Mouse (Mus musculus): ENCODE data around the gene Gsk3a. TPM values are rescaled to one million over a fixed set of nuclear protein-coding genes. Genes with fewer than 3 reads are reported as not detected.

The Gsk3a gene
- total RNA-seq, 2 experiments from 2014 or later: 74.1 to 77.4 TPM

DNA sequence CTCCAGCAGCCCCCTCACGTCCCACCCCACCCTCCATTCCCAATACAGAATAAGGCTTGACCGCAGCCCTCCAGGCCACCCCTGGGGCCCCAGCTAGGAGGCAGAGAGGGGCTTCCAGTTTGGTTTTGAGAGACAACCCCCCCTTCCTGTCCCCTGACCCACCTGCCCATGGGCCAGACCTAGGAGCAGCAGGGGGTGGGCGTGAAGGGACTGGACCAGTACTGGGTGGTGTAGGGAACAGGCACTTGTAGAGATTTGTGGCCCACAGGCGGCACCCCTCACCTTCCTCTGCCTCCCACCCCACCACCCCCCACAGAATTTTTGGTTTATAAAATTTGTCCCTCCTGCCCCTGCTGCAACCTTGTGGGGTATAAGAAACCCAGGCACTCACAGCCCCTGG, 5.7 kb upstream of the Gsk3a start:
- H3K27ac ChIP-seq: no peak overlapping the region
- no peak for TF ChIP-seq CTCF (IDR thresholded peaks at IDR 0.05)
- no peak overlapping the region for H3K4me3 ChIP-seq
- DNase-seq: peak; percentile 18
- intact Hi-C loops (cut with DNase I): no loop called here

DNA sequence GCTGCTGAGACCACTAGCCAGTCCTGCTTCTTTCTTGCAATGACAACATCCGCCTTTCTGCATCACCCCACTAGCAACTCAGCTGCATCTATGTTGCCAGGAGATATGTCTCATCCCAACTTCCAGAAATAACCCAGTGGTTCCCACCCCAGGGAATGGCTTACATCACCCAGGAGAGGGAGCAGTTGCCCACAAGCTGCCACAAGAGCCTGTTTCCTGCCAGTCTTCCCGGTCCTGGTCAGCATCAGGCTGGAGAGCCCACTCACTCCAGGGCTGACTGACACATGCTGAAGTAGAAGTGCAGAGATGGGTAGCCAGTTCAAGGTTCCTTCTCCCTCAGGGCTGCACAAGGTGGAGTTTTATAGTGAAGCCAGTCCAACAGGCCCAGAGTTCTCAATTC, 3.4 kb upstream of the Gsk3a start:
- peak; percentile 74 for TF ChIP-seq CTCF (IDR thresholded peaks at IDR 0.05)
- Histone ChIP-seq H3K27ac (peak overlapping the region; percentile 93; the same call in 1 of the 2 replicates), H3K4me3 (no peak overlapping the region)
- intact Hi-C loops (cut with DNase I): loop anchor here (1.0 to 2.0 kb wide), 3 partner anchors 38 to 92 kb away; no protein-coding TSS in a partner anchor
- peak; percentile 70 for DNase-seq

DNA sequence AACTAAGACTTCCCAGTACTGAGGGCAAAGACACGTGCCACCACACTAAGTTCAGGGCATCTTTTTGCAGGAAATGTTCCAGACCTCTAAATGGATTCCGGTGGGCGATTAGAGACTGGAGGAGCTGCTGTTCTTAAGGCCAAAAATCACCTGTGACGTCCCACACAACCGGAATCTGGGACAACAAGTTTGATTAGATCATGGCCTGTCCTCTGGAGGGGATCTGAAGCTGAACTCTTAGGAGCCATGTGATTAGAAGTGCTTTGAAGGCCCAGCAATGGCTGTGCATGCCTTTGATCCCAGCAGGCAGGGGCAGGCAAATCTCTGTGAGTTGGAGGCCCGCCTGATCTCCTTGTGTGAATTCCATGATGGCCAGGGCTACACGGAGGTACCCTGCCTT, 3.0 kb upstream of the Gsk3a start:
- Histone ChIP-seq H3K27ac (peak overlapping the region; percentile 93; the same call in 1 of the 2 replicates), H3K4me3 (no peak overlapping the region)
- no peak for DNase-seq
- TF ChIP-seq CTCF (IDR thresholded peaks at IDR 0.05): no peak
- intact Hi-C loops (cut with DNase I): loop anchor here (1.0 to 2.0 kb wide), 3 partner anchors 38 to 92 kb away; no protein-coding TSS in a partner anchor

GRCm38 (mm10) chr7:25238829-25239623, 1.4 kb upstream of the Gsk3a start:
- intact Hi-C loops (cut with DNase I): loop anchor here (5.0 kb wide), 1 partner anchor 148 kb away; no protein-coding TSS in a partner anchor
- TF ChIP-seq CTCF (IDR thresholded peaks at IDR 0.05): peak; percentile 77
- H3K4me3 ChIP-seq: peak overlapping the region; percentile 91

GRCm38 (mm10) chr7:25238015-25238706, 510 bp upstream of the Gsk3a start:
- H3K4me3 ChIP-seq: peak overlapping the region; percentile 91
- peak; percentile 94 for DNase-seq
- TF ChIP-seq CTCF (IDR thresholded peaks at IDR 0.05): no peak
- intact Hi-C loops (cut with DNase I): loop anchor here (5.0 kb wide), 1 partner anchor 149 kb away; no protein-coding TSS in a partner anchor
- H3K27ac ChIP-seq: peak overlapping the region; percentile 93

More at GRCm38 (mm10) chr7:25238829-25239623, 1.4 kb upstream of the Gsk3a start:
- DNase-seq: peak; percentile 88
- peak overlapping the region; percentile 93 for H3K27ac ChIP-seq

DNA sequence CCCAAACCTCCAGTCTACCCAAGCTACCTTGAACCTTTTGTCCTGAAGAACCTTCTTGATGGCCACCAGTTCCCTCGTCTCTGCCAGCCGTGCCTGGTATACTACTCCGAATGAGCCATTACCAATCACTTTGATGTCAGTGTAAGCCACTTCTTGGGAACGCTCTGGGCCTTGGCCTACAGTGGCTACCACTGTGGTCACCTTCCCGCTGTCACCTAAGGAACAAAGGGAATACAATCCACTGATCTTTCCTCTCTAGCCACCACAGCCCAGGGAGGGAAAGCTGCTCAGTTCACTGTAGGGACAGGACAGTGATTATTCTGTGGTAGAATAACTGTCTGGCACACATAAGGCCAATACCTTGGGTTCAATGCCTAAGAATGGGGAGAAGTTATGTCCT, 2.1 kb downstream of the Gsk3a start:
- no peak for TF ChIP-seq CTCF (IDR thresholded peaks at IDR 0.05)
- no peak overlapping the region for H3K27ac ChIP-seq
- intact Hi-C loops (cut with DNase I): loop anchor here (5.0 kb wide), 1 partner anchor 152 kb away; no protein-coding TSS in a partner anchor
- DNase-seq: no peak
- H3K4me3 ChIP-seq: no peak overlapping the region

GRCm38 (mm10) chr7:25233061-25233460, 4.6 kb downstream of the Gsk3a start:
- no peak overlapping the region for H3K27ac ChIP-seq
- no peak for DNase-seq
- TF ChIP-seq CTCF (IDR thresholded peaks at IDR 0.05): no peak
- H3K4me3 ChIP-seq: no peak overlapping the region
- intact Hi-C loops (cut with DNase I): no loop called here

DNA sequence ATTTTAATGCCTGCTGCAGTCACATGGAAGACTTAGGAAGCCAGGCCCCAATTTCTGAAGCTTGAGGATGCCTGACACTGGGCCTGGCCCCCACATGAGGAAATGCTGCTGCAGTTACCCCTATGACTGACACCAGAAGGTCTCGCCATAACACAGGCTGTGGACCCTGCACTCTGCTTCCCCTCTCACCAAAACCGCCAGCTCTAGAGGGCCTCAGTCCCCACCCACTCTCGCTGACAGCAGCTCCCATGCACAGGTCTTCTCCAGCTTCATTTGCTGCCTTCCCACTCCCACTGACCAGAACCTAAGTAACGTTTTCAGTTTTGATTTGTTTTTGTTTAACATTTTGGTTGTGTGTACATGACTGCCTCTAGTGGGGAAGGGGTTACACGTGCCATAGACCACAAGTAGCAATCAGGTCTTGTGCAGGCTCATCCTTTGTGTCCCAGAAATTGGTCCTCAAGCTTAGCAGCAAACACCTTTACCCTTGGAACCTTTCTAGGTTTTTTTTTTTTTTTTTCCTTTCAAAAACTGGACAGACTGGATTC, 5.5 kb downstream of the Gsk3a start:
- intact Hi-C loops (cut with DNase I): no loop called here
- H3K4me3 ChIP-seq: no peak overlapping the region
- no peak for DNase-seq
- H3K27ac ChIP-seq: no peak overlapping the region
- no peak for TF ChIP-seq CTCF (IDR thresholded peaks at IDR 0.05)

DNA sequence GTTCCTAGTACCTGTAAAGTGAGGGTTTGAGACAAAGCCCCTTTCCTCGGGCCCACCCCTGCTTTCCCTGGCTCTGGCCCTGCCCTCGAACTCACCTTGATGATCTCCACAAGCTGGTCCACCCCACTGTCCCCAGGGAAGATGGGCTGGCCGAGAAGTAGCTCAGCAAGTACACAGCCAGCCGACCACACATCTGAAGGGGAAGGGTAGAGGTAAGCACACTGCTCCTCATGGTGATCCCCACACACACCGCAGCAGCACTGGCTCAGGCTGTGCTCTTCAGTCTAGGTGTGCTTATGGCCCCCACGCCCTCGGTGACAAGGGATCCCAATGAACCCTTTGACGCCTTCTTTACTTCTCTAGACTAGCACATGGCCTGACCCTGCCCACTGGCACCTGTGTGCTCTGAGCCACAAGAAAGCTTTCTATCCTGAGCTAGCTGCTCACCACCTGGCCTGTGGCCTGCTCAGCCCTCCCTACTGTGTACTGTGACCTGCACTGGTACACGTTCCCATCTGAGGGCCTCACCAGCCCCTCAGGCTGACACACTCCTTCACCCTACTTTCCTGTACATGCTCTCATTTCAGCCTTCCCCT, 6.9 kb downstream of the Gsk3a start:
- intact Hi-C loops (cut with DNase I): no loop called here
- TF ChIP-seq CTCF (IDR thresholded peaks at IDR 0.05): no peak

DNA sequence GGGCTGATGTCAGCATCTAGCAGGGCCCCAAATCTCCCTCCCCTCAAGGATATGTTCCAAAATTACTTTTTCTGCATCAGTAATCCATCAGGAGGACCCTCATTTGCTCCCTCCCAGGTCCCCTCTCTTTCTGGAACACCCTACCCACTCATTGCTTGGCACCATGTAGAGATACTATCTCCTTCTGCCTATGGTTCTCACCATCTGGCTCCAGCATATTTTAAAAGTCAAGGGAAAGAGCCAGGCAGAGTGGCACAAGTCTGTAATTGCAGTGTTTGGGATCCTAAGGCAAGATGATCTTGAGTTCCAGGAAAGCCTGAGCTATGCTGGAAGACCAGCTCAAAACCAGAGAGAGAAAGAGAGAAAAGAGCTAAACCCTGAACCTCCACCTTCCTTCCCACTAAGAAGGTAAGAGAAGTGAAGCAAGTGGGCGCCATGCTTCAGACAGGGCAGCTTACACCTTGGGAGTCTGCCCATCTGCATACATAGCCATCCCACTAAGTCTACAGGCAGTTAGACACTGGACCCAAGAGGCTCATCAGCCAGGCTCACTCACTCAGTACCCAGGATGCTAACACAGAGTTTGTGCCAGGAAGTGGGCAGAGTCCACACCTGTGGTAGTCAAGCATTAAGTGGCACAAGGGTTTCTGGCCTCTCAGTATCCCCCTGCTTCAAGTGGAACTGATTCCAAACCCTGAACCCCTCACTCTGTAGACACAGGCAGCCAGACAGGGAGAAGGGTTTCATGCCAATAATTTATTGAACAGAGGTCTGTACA, 9.9 kb downstream of the Gsk3a start:
- no peak for TF ChIP-seq CTCF (IDR thresholded peaks at IDR 0.05)
- no peak for DNase-seq
- H3K27ac ChIP-seq: no peak overlapping the region
- no peak overlapping the region for H3K4me3 ChIP-seq
- intact Hi-C loops (cut with DNase I): no loop called here

More for the DNA sequence above, 6.9 kb downstream of the Gsk3a start:
- no peak for DNase-seq
- no peak overlapping the region for H3K4me3 ChIP-seq
- H3K27ac ChIP-seq: no peak overlapping the region

DNA sequence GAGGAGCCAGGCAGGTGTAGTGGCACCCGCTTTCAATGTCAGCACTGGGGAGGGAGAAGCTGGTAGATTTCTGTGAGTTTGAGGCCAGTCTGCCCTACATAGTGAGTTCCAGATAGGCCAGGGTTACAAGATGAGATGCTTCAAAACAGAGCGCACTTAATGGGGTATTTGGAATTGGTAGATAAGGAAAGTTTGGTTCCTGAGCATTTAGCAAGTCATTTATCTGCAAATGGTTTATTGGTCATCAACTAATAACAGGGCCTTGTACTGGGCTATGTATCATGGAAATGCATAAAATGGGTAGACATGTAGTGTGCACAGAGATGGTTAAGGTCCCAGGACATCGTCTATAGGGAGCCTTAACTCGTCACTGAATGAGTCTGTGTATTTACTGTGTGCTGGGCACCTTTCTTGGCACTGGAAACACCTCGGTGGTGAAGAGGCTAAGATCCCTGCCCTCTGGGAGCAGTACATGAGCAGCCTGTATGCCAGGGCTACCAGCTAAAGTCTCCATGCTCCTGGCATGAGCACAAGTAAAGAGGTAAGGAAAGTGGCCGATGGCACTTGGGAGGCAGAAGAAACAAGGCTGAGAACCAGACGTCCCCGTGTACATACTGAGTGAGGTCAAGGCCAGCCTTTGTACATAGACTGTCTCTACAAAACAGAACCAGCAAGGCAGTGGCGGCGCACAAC, 15.2 kb downstream of the Gsk3a start:
- peak overlapping the region; percentile 83 for H3K4me3 ChIP-seq
- no peak for DNase-seq
- intact Hi-C loops (cut with DNase I): no loop called here
- no peak for TF ChIP-seq CTCF (IDR thresholded peaks at IDR 0.05)
- H3K27ac ChIP-seq: 0 out of 2 replicates have a peak overlapping the region, but pooled peaks have one; percentile 95
